Mouse (Mus musculus) layer of hippocampus, adult 8-10 months (tissue): ENCODE measurements at regions not wholly inside any gene's neighbourhood (a gene's known extent, or its start where the extent isn't known, plus 50 kb on each side); places are given as distances from the start of the nearest gene placed in this dataset.

Experiments used
- DNase-seq, 2 experiments: peaks; one replicate each; pipeline ENCODE4 v3.0.0; 2022; ENCODE audit warnings: low spot score in 2 of 2

GRCm38 (mm10) chr15:65347277-65347676 is 332.6 kb upstream of the Gm21961 start:
- DNase-seq = no peak

- DNase-seq = peak; percentile 18 to 57
These were observed 327.8 kb upstream of the Gm21961 start for GRCm38 (mm10) chr15:65342501-65342900.

- DNase-seq = no peak
These were observed 319.4 kb upstream of the Gm21961 start for GRCm38 (mm10) chr15:65334076-65334475.

GRCm38 (mm10) chr15:65308066-65308465 is 293.4 kb upstream of the Gm21961 start:
- no peak for DNase-seq

- no peak for DNase-seq
These were observed 244.1 kb upstream of the Gm21961 start for GRCm38 (mm10) chr15:65258816-65259215.

- DNase-seq = no peak
These were observed 207.8 kb upstream of the Gm21961 start for GRCm38 (mm10) chr15:65222504-65222903.

GRCm38 (mm10) chr15:65217908-65218307 is 203.2 kb upstream of the Gm21961 start:
- DNase-seq = no peak

- DNase-seq = no peak
These were observed 181.6 kb upstream of the Gm21961 start for GRCm38 (mm10) chr15:65196307-65196706.

- DNase-seq = no peak
These were observed 178.9 kb upstream of the Gm21961 start for GRCm38 (mm10) chr15:65193654-65194053.
